Mouse (Mus musculus): ENCODE measurements at regions not wholly inside any gene's neighbourhood (a gene's known extent, or its start where the extent isn't known, plus 50 kb on each side); places are given as distances from the start of the nearest gene placed in this dataset.

DNA sequence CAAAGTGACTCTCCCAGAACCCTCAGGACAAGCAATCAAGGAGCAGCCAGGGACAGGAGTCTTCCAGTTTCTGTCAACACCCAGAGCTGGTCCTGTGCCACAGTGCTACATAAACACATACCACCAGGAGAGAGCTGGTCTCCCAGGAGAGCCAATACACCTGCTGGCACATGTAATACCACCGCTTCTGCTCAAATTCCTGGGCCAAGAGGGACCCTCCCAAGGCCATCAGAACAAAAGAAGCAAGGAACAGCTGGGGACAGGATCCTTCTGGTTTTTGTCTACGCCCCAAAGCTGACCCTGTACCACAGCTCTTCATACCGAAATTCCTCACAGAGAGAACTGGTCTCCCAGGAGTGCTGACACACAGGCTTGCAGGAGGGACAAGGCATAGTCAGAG, 695.4 kb upstream of the Tbl1xr1 start:
- DNase-seq (ENCODE audit: low read depth, low spot score) = no peak

GRCm38 (mm10) chr3:21403551-21403950, 672.9 kb upstream of the Tbl1xr1 start:
- no peak for DNase-seq (ENCODE audit: low read depth, low spot score)

- no peak for DNase-seq (ENCODE audit: low read depth, low spot score)
Observed at GRCm38 (mm10) chr3:21404058-21404457, 672.4 kb upstream of the Tbl1xr1 start.

- no peak for DNase-seq (ENCODE audit: low read depth, low spot score)
Observed at GRCm38 (mm10) chr3:21407077-21407476, 669.4 kb upstream of the Tbl1xr1 start.

DNA sequence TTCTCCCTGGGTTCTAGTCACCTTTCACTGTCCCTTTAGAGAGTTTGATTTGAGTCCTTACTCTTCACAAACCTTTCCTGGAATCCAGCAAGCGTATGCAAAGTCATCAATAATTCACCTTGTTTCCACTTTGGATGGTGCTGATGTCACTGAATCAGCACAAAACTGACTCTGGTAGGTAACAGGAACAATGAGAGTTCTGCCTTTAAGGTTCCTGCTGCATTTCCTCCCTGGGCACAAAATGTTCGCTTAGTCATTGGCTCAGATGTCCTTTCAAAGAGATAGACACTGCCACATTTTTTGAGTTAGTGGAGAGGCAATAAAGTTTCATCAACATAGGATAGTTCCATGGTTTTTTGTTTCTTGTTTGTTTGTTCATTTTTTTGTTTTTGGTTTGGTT, 664.4 kb upstream of the Tbl1xr1 start:
- no peak for DNase-seq (ENCODE audit: low read depth, low spot score)

GRCm38 (mm10) chr3:21423139-21423538, 653.3 kb upstream of the Tbl1xr1 start:
- no peak for DNase-seq (ENCODE audit: low read depth, low spot score)

GRCm38 (mm10) chr3:21426538-21426937, 649.9 kb upstream of the Tbl1xr1 start:
- DNase-seq (ENCODE audit: low read depth, low spot score) = no peak

GRCm38 (mm10) chr3:21427408-21428031, 648.9 kb upstream of the Tbl1xr1 start:
- no peak for DNase-seq (ENCODE audit: low read depth, low spot score)

GRCm38 (mm10) chr3:21428120-21428519, 648.3 kb upstream of the Tbl1xr1 start:
- DNase-seq (ENCODE audit: low read depth, low spot score) = no peak

DNA sequence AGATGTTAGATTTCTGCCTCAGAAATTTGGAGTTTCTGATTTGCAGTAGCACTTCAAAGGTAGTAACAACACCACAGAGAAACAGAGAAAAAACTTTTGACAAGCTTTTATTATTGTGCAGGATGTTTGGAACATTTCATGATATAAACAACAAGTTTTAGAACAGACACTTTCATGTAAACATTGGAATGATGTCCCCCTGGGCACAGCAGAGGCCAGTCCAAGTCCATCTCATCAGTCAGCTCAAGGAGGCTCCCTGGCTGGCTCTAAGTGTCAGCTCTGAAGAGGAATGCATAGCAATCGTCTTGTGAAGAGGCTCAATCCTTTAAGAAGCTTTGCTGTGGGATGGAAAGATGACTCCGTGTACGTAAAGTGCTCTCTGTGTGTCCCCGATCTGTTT, 612.2 kb upstream of the Tbl1xr1 start:
- no peak for DNase-seq (ENCODE audit: low read depth, low spot score)

DNA sequence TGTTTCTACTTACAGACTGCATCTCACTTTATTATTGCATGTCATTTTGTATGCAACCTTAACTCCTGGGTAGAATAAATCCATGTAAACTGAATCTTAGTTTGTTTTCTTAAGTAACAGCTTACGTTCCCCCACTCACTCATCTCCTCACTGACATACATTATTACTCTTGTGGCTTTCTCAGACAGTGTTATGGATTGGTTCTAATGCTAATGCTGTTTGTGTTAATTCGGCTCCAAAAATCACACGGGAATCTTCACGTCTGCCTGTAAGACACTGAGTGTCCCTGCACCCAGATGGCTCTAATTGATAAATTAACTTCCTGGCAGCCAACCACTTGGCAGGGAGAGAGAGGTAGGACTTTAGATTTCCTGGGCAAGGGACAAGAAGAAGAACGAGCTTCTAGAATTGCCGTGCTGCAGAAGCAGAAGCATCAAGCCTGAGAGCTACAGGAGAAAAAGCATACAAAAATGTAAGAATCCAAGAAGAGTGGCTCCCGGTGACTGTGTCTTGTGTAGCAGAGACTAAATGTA, 610.3 kb upstream of the Tbl1xr1 start:
- DNase-seq (ENCODE audit: low read depth, low spot score) = no peak

DNA sequence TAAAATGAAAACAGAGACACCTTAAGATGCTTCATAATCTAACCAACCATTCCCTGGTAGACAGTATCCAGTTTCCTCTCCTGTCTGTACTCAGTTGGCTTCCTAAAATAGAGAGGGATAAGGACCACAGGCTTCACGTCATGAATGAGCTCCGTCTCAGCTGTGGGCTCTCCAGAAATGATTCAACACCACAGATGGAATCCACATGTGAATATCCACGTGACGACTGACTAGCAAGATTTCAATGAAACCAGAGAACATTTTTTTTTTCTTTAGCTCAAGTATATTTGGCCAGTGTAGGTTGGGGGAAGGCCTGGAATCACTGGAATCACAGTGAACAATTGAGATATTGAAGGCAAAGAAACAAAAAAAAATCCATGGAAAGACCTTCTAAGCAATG, 599.1 kb upstream of the Tbl1xr1 start:
- no peak for DNase-seq (ENCODE audit: low read depth, low spot score)

- DNase-seq (ENCODE audit: low read depth, low spot score) = no peak
Observed at GRCm38 (mm10) chr3:21479021-21479795, 597.2 kb upstream of the Tbl1xr1 start.

DNA sequence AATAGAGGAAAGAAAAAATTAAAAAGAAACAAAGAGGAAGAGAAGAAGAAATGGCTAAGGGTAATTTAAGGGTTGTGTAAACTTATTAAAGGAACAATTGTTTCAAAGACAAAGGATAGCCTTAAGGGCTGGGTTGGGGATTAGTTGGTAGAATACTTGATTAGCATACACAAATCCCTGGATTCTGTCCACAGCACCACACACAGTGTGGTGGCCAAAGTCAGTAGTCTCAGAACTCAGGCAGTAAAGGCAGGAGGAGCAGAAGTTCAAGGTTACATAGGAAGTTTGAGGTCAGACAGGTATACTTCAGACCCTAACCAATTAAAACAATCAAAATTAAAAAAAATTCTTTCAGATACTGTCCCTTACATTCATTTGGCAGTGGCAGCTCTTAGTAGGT, 596.6 kb upstream of the Tbl1xr1 start:
- DNase-seq (ENCODE audit: low read depth, low spot score) = no peak

DNA sequence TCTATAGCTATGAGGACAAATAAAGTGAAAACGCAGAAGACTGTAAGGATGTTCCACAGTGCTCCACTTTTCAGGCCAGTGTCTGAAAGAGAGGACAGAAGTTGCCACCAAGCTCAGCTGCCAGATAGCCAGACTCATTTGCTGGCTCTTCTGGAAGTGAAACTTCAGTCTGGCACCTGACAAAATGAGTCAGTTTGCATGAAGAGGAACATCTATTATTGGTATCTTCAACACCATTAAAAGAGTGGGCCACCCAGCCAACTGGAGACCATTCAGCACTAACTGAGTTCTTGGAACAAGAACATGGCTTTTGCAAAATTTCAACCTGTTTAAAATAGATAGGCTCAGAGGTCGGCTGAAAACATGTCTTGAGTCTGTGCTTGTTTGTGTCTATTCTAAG, 592.4 kb upstream of the Tbl1xr1 start:
- DNase-seq (ENCODE audit: low read depth, low spot score) = no peak

GRCm38 (mm10) chr3:21485454-21485853, 591.0 kb upstream of the Tbl1xr1 start:
- no peak for DNase-seq (ENCODE audit: low read depth, low spot score)

DNA sequence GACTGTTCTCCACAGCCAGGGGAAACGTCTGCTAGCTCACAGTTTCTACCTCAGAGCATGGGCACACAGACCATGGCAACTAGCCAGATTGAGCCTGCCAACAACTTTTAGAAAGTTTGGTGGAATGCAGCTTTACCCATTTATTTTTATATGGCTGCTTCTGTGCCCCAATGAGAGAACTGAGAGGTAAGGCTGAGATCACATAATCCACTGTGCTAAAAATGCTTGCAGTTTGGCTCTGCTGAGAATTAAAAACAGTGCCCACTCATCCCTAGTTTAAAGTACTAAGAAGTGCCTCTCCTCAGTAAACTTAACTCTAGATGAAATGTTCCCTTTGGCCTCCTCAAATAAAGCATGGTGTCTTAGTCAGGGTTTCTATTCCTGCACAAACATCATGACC, 586.9 kb upstream of the Tbl1xr1 start:
- DNase-seq (ENCODE audit: low read depth, low spot score) = no peak

DNA sequence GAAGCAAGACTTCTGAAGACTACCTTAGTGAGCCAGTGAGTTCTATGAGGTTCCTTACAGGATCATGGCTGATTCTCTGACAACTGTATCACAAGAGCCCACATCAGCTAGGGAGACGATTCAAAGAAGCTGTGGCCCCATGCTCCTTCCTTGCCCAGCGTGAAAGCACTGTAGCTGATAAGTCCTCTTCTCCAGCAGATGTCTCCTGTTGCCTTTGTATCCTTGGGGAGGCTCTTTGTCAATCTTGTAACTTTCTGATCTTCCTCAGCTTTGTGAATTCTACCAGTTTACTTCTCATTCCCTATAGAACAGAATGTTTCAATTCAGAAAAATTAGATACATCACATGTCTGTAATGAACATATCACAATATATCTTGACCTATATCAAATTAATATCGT, 584.0 kb upstream of the Tbl1xr1 start:
- no peak for DNase-seq (ENCODE audit: low read depth, low spot score)

- DNase-seq (ENCODE audit: low read depth, low spot score) = no peak
Observed at GRCm38 (mm10) chr3:21493384-21493783, 583.1 kb upstream of the Tbl1xr1 start.

GRCm38 (mm10) chr3:21494904-21495303, 581.5 kb upstream of the Tbl1xr1 start:
- no peak for DNase-seq (ENCODE audit: low read depth, low spot score)

DNA sequence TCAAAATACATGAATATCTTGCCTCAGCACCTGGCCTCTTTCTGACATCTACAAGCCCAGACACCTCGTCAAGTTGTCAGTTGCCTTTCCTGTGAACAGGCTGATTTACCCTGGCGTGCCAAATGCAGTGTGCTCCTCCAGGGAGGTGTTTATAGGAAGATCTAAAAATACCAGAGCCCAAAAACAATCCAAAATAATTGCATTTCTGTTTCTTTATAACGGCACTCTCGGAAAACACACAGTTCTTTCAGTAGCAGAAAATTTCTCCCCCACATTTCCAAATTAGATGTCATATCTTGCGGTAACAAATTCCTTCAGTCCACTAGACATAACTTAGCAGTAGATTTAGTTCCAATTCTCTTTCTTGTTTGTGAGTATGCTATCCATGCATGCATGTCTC, 580.8 kb upstream of the Tbl1xr1 start:
- no peak for DNase-seq (ENCODE audit: low read depth, low spot score)

- no peak for DNase-seq (ENCODE audit: low read depth, low spot score)
Observed at GRCm38 (mm10) chr3:21496166-21496565, 580.3 kb upstream of the Tbl1xr1 start.

DNA sequence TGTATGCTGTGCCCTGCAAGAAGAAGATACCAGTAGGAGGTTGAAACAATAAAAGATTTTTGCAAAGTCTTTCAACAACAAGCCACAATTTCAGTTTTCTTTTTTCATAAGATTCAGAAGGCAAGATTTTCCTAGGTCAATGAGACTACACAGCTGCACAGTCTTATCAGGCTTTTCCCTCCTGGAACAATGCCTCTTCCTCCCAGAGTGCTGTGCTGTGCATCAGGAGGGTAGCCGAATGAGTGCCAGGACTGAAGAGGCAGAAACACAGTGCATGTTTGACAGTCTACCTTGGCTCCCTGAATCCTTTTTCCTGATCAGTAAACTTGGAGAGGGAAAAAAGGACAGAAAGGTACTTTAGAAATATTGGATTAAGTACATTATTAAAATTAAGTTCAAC, 579.4 kb upstream of the Tbl1xr1 start:
- DNase-seq (ENCODE audit: low read depth, low spot score) = no peak

All from WW6 (cell line).